Comparison of ENCODE assay signal across 10 mouse cellular contexts in the genomic region with DNA sequence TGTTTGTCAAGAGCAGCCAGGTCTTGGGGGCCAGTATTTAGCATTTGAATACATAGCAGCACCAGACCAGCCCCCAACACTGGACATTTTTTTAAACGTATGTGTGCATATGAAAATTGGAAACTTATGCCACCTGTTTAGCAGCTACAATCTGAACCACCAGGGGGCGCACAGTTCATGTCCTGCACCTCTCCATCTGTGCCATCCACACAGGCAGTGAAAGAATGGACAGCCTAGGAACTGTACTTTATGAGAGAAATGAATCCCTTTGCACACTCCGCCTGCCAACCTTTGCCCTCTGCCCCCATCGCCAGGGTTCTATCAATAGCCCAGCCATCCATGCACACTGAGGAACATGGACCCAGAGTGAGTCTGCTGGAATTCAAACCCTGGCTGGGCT. TPM values are rescaled to one million over a fixed set of nuclear protein-coding genes. Genes with fewer than 3 reads are reported as not detected.
DNase-seq lines count a peak whose midpoint lies in the region; ATAC-seq lines count a peak whose summit lies in the region.
"Had no signal": no experiment of that assay in that cellular context is flagged by ENCODE, and none has a peak within 500 bp of the region (broad histone marks: within the 10 kb centered on the region; RNA-seq: fewer than 3 reads in every experiment).

No protein-coding gene starts in this region.

- H3K27ac ChIP-seq in hindbrain, embryonic 11.5 days (ENCODE audit: low read depth, low read length): no peak overlapping the region
- H3K27ac ChIP-seq in hindbrain, embryonic 16.5 days (ENCODE audit: low read depth, low read length): no peak overlapping the region
- H3K27ac ChIP-seq: embryonic facial prominence, embryonic 12.5 days; limb, embryonic 15.5 days had no signal

- H3K9me3 ChIP-seq in hindbrain, embryonic 11.5 days (ENCODE audit: control insufficient read depth, low read length): no peaks in the 10 kb centered on the region
- no peaks in the 10 kb centered on the region for H3K9me3 ChIP-seq in hindbrain, embryonic 16.5 days (ENCODE audit: control insufficient read depth, low read length)
- H3K9me3 ChIP-seq: embryonic facial prominence, embryonic 12.5 days; limb, embryonic 15.5 days had no signal

- no peaks in the 10 kb centered on the region for H3K27me3 ChIP-seq in hindbrain, embryonic 11.5 days (ENCODE audit: control insufficient read depth, insufficient read depth, low read length)
- H3K27me3 ChIP-seq in hindbrain, embryonic 16.5 days (replicated peaks; ENCODE audit: control insufficient read depth, insufficient read depth, low read length): no peaks in the 10 kb centered on the region
- H3K27me3 ChIP-seq: embryonic facial prominence, embryonic 12.5 days; limb, embryonic 15.5 days had no signal

- H3K9ac ChIP-seq in hindbrain, embryonic 11.5 days (ENCODE audit: low read depth, low read length): no peak overlapping the region
- no peak overlapping the region for H3K9ac ChIP-seq in hindbrain, embryonic 16.5 days (ENCODE audit: low read depth, low read length)
- H3K9ac ChIP-seq: embryonic facial prominence, embryonic 12.5 days; limb, embryonic 15.5 days had no signal

- no peaks in the 10 kb centered on the region for H3K36me3 ChIP-seq in hindbrain, embryonic 11.5 days (ENCODE audit: control insufficient read depth, insufficient read depth, low read length)
- H3K36me3 ChIP-seq in hindbrain, embryonic 16.5 days (ENCODE audit: control insufficient read depth, insufficient read depth, low read length): no peaks in the 10 kb centered on the region
- H3K36me3 ChIP-seq: embryonic facial prominence, embryonic 12.5 days had no signal

- peak; percentile 66 for DNase-seq in hindbrain, embryonic 11.5 days (ENCODE audit: low spot score)
- DNase-seq in R1 (ENCODE audit: low read depth, low spot score): peak; percentile 65
- peak; percentile 60 to 78 for DNase-seq in cerebellum, postnatal 14 days
- peak; percentile 55 to 66 for DNase-seq in heart, postnatal 14 days
- peak; percentile 71 for DNase-seq in liver
- DNase-seq in testis, postnatal 14 days (ENCODE audit: low spot score): peak; percentile 11

- no peak overlapping the region for H3K4me2 ChIP-seq in hindbrain, embryonic 11.5 days (replicated peaks; ENCODE audit: low read depth, low read length)
- H3K4me2 ChIP-seq in hindbrain, embryonic 16.5 days (ENCODE audit: low read length): no peak overlapping the region
- H3K4me2 ChIP-seq: embryonic facial prominence, embryonic 12.5 days; limb, embryonic 15.5 days had no signal

- intact Hi-C loops in heart, postnatal 14 days (cut with DNase I): no loop called here

- no peak overlapping the region for H3K4me3 ChIP-seq in hindbrain, embryonic 11.5 days (ENCODE audit: low read depth, low read length)
- H3K4me3 ChIP-seq in hindbrain, embryonic 16.5 days (ENCODE audit: low read length): no peak overlapping the region
- H3K4me3 ChIP-seq: embryonic facial prominence, embryonic 12.5 days; limb, embryonic 15.5 days had no signal

- WGBS in hindbrain, embryonic 11.5 days: 70% methylated on average over 4 of the region's 4 CpGs
- 64% methylated on average over 4 of the region's 4 CpGs for whole genome bisulfite sequencing in hindbrain, embryonic 16.5 days

- ATAC-seq in hindbrain, embryonic 11.5 days (ENCODE audit: low FRiP score): peak; percentile 56
- no peak for ATAC-seq in hindbrain, embryonic 16.5 days
- 0 out of 2 replicates have a peak, but pooled peaks have one; percentile 49 for ATAC-seq in monocyte, adult 5-6 weeks (replicated peaks; ENCODE audit: insufficient number of reproducible peaks, low FRiP score, low TSS enrichment, poor library complexity, severe bottlenecking)

- H3K4me1 ChIP-seq in hindbrain, embryonic 11.5 days (replicated peaks; ENCODE audit: control insufficient read depth, insufficient read depth, low read length): no peaks in the 10 kb centered on the region
- H3K4me1 ChIP-seq in hindbrain, embryonic 16.5 days (ENCODE audit: control insufficient read depth, insufficient read depth, low read depth, low read length): no peaks in the 10 kb centered on the region
- H3K4me1 ChIP-seq: embryonic facial prominence, embryonic 12.5 days; limb, embryonic 15.5 days had no signal

RNA-seq across cellular contexts. Expression of gene Serpinb1a, which starts 23.0 kb away (rescaled TPM):
- polyA plus RNA-seq in hindbrain, embryonic 11.5 days (2014; fragmentation: Nextera tagmentation; extraction: Ambion mirVana): 0.27 TPM in 1 of 2 replicates, not detected in the other
- 1.9 and 2.5 TPM in 2 replicates for polyA plus RNA-seq in hindbrain, embryonic 16.5 days (2015; fragmentation: Nextera tagmentation; extraction: Ambion mirVana)
- 1 to 10 TPM; 7.4 to 8.4 TPM for total RNA-seq in heart, postnatal 14 days (2021)
- 17.5 to 61.2 TPM (median 52.8 TPM) in 3 replicates for total RNA-seq in monocyte, adult 5-6 weeks (2017)

RNA-seq across cellular contexts. Expression of gene D930007J09Rik, which starts 25.3 kb away (rescaled TPM):
- polyA plus RNA-seq in hindbrain, embryonic 11.5 days (2014; fragmentation: Nextera tagmentation; extraction: Ambion mirVana): not detected in 2 replicates
- polyA plus RNA-seq in hindbrain, embryonic 16.5 days (2015; fragmentation: Nextera tagmentation; extraction: Ambion mirVana): not detected in 2 replicates
- under 1 TPM in 1 of 2 experiments, not detected in 1; 0.86 TPM for total RNA-seq in heart, postnatal 14 days (2021)
- total RNA-seq in monocyte, adult 5-6 weeks (2017): not detected in 3 replicates
- polyA plus RNA-seq: embryonic facial prominence, embryonic 12.5 days; limb, embryonic 15.5 days had no signal

RNA-seq across cellular contexts. Expression of gene Wrnip1, which starts 26.1 kb away (rescaled TPM):
- 14.4 and 18.0 TPM in 2 replicates for polyA plus RNA-seq in hindbrain, embryonic 11.5 days (2014; fragmentation: Nextera tagmentation; extraction: Ambion mirVana)
- 33.9 and 35.6 TPM in 2 replicates for polyA plus RNA-seq in hindbrain, embryonic 16.5 days (2015; fragmentation: Nextera tagmentation; extraction: Ambion mirVana)
- 10 to 100 TPM; 24.3 to 27.8 TPM for total RNA-seq in heart, postnatal 14 days (2021)
- total RNA-seq in monocyte, adult 5-6 weeks (2017): 20.6 to 46.2 TPM (median 38.9 TPM) in 3 replicates

RNA-seq across cellular contexts. Expression of gene Mylk4, which starts 44.2 kb away (rescaled TPM):
- 0.40 and 0.53 TPM in 2 replicates for polyA plus RNA-seq in hindbrain, embryonic 11.5 days (2014; fragmentation: Nextera tagmentation; extraction: Ambion mirVana)
- polyA plus RNA-seq in hindbrain, embryonic 16.5 days (2015; fragmentation: Nextera tagmentation; extraction: Ambion mirVana): 0.14 and 0.55 TPM in 2 replicates
- 100 to 1,000 TPM; 173 to 219 TPM for total RNA-seq in heart, postnatal 14 days (2021)
- total RNA-seq in monocyte, adult 5-6 weeks (2017): not detected in 3 replicates

Comparison
In these comparisons a context has a peak if more than half of its experiments do, and no peak if none do; other contexts are left out.
1. DNase-seq: peak in every context shown above with its lines; median percentile 71 in liver; 69 in cerebellum, postnatal 14 days; 66 in hindbrain, embryonic 11.5 days; 65 in R1; 60 in heart, postnatal 14 days; 11 in testis, postnatal 14 days.